Mouse (Mus musculus) limb, embryonic 14.5 days (tissue): ENCODE results near the gene Maml3. TPM values are rescaled to one million over a fixed set of nuclear protein-coding genes. Genes with fewer than 3 reads are reported as not detected.

Experiments
- ATAC-seq: fragments of 200-750 bp; cut with Nextera tagmentation; 2 replicates; pipeline ENCODE4 v1.8.0; 2017; ENCODE audit warnings: low read depth, moderate number of reproducible peaks, moderate TSS enrichment; ENCODE audit not compliant: low FRiP score
- DNase-seq: peaks from one replicate; pipeline ENCODE4 v3.0.0-alpha.2; 2015; ENCODE audit warnings: low spot score
- H3K27ac ChIP-seq: fragments of 300-500 bp; sonication (generic); replicated peaks from 2 replicates; pipeline ENCODE4 v1.5.1; 2014; ENCODE audit warnings: low read depth, mild to moderate bottlenecking, low read length, moderate library complexity, mixed read lengths
- H3K27me3 ChIP-seq: fragments of 300-500 bp; sonication (generic); 2 replicates; pipeline ENCODE4 v1.6.1; 2014; ENCODE audit warnings: low read length, mixed read lengths; ENCODE audit not compliant: control insufficient read depth, insufficient read depth
- H3K36me3 ChIP-seq: fragments of 300-500 bp; sonication (generic); 2 replicates; pipeline ENCODE4 v1.6.1; 2014; ENCODE audit warnings: mild to moderate bottlenecking, low read length, moderate library complexity, mixed read lengths; ENCODE audit not compliant: control insufficient read depth, insufficient read depth
- H3K4me1 ChIP-seq: fragments of 300-500 bp; sonication (generic); 2 replicates; pipeline ENCODE4 v1.6.1; 2014; ENCODE audit warnings: antibody characterized with exemption, low read length, mixed read lengths; ENCODE audit not compliant: control insufficient read depth, insufficient read depth
- H3K4me2 ChIP-seq: fragments of 300-500 bp; sonication (generic); replicated peaks from 2 replicates; pipeline ENCODE4 v1.6.1; 2014; ENCODE audit warnings: low read depth, mild to moderate bottlenecking, low read length, moderate library complexity; ENCODE audit not compliant: severe bottlenecking
- H3K4me3 ChIP-seq: fragments of 300-500 bp; sonication (generic); replicated peaks from 2 replicates; pipeline ENCODE4 v1.5.1; 2014; ENCODE audit warnings: low read length
- H3K9ac ChIP-seq: fragments of 300-500 bp; sonication (generic); 2 replicates; pipeline ENCODE4 v1.6.1; 2014; ENCODE audit warnings: mild to moderate bottlenecking, low read depth, low read length, moderate library complexity; ENCODE audit not compliant: severe bottlenecking
- H3K9me3 ChIP-seq: fragments of 300-500 bp; sonication (generic); 2 replicates; pipeline ENCODE4 v1.6.1; 2016; ENCODE audit warnings: low read length; ENCODE audit not compliant: control insufficient read depth
- POLR2A ChIP-seq: fragments of 200-500 bp; IDR thresholded peaks from 2 replicates; pipeline ENCODE4 v1.8.0; 2012; ENCODE audit warnings: inconsistent platforms, mild to moderate bottlenecking, moderate library complexity, borderline replicate concordance; ENCODE audit not compliant: insufficient read depth, insufficient read length; ENCODE audit errors: extremely low read depth
- WGBS: fragments of 180-500 bp; shearing (Covaris S2); extraction: QIAGEN DNeasy Blood & Tissue Kit; methylation state at CpG from one replicate; pipeline ENCODE4 v1.1.7; 2014; 5-methylcytosine and 5-hydroxymethylcytosine counted together
- polyA plus RNA-seq, 2 experiments: library from polyadenylated mRNA; depleted of rRNA in 1 of 2; stranded (reverse) in 1 of 2; unstranded in 1 of 2; fragments of >200 nt; fragmentation: Nextera tagmentation in 1 of 2; extraction: Ambion mirVana in 1 of 2; gene quantifications; 2 replicates each; pipeline versions ENCODE4 v1.2.1 to v1.2.3; 2012 to 2014

Gene Maml3
- polyA plus RNA-seq, 2 experiments: 5.4 to 5.6 TPM

- DNase-seq (no peak), ATAC-seq (no peak)
- Histone ChIP-seq H3K9ac (no peak overlapping the region), H3K27me3 (no peaks in the 10 kb centered on the region), H3K27ac (no peak overlapping the region), H3K4me3 (no peak overlapping the region), H3K4me2 (no peak overlapping the region), H3K9me3 (no peaks in the 10 kb centered on the region), H3K36me3 (no peaks in the 10 kb centered on the region), H3K4me1 (no peaks in the 10 kb centered on the region)
- no peak for TF ChIP-seq POLR2A
- 85% methylated on average over 11 of the region's 11 CpGs for WGBS
Measured at GRCm38 (mm10) chr3:51953927-51954326, 150.9 kb downstream of the Maml3 start.

GRCm38 (mm10) chr3:51952728-51953623 lies 151.9 kb downstream of the Maml3 start:
- no peaks in the 10 kb centered on the region for H3K36me3 ChIP-seq
- no peak overlapping the region for H3K4me2 ChIP-seq
- TF ChIP-seq POLR2A: no peak
- no peaks in the 10 kb centered on the region for H3K27me3 ChIP-seq
- H3K9me3 ChIP-seq: no peaks in the 10 kb centered on the region
- no peak for DNase-seq
- no peak overlapping the region for H3K9ac ChIP-seq
- H3K27ac ChIP-seq: no peak overlapping the region
- 76% methylated on average over 33 of the region's 33 CpGs for WGBS
- no peaks in the 10 kb centered on the region for H3K4me1 ChIP-seq
- ATAC-seq: no peak
- no peak overlapping the region for H3K4me3 ChIP-seq

- WGBS: 80% methylated on average over 9 of the region's 9 CpGs
- no peak for ATAC-seq
Measured at GRCm38 (mm10) chr3:51952267-51952666, 152.6 kb downstream of the Maml3 start.

GRCm38 (mm10) chr3:51949651-51950050 lies 155.2 kb downstream of the Maml3 start:
- H3K36me3 ChIP-seq: no peaks in the 10 kb centered on the region
- DNase-seq (no peak), ATAC-seq (no peak)
- no peak overlapping the region for H3K9ac ChIP-seq
- no peak overlapping the region for H3K27ac ChIP-seq
- H3K9me3 ChIP-seq: no peaks in the 10 kb centered on the region
- no peak overlapping the region for H3K4me3 ChIP-seq
- H3K27me3 ChIP-seq: no peaks in the 10 kb centered on the region
- H3K4me2 ChIP-seq: no peak overlapping the region
- TF ChIP-seq POLR2A: no peak
- no peaks in the 10 kb centered on the region for H3K4me1 ChIP-seq
- 84% methylated on average over 8 of the region's 8 CpGs for WGBS

More at GRCm38 (mm10) chr3:51952267-51952666, 152.6 kb downstream of the Maml3 start:
- no peaks in the 10 kb centered on the region for H3K4me1 ChIP-seq
- H3K4me3 ChIP-seq: no peak overlapping the region
- no peaks in the 10 kb centered on the region for H3K9me3 ChIP-seq
- H3K27ac ChIP-seq: no peak overlapping the region
- H3K4me2 ChIP-seq: no peak overlapping the region
- no peak for TF ChIP-seq POLR2A
- H3K27me3 ChIP-seq: no peaks in the 10 kb centered on the region
- no peaks in the 10 kb centered on the region for H3K36me3 ChIP-seq
- no peak overlapping the region for H3K9ac ChIP-seq
- no peak for DNase-seq

GRCm38 (mm10) chr3:51947168-51947567 lies 157.7 kb downstream of the Maml3 start:
- Histone ChIP-seq H3K4me2 (no peak overlapping the region), H3K4me3 (no peak overlapping the region), H3K27me3 (no peaks in the 10 kb centered on the region), H3K36me3 (no peaks in the 10 kb centered on the region), H3K4me1 (no peaks in the 10 kb centered on the region), H3K27ac (no peak overlapping the region), H3K9ac (no peak overlapping the region), H3K9me3 (no peaks in the 10 kb centered on the region)
- DNase-seq (no peak), ATAC-seq (no peak)
- 79% methylated on average over 3 of the region's 3 CpGs for WGBS
- TF ChIP-seq POLR2A: no peak
